8 mouse cellular contexts compared by ENCODE assay signal in genomic region chr4:34551098-34551809, GRCm38 (mm10). TPM values are rescaled to one million over a fixed set of nuclear protein-coding genes. Genes with fewer than 3 reads are reported as not detected.
DNase-seq lines count a peak whose midpoint lies in the region; ATAC-seq and TF ChIP-seq lines count a peak whose summit lies in the region.

No protein-coding gene starts in this region.

- H3K4me3 ChIP-seq in cerebellum, adult 2 months (replicated peaks; ENCODE audit: insufficient read depth, low read depth, low read length), result peak overlapping the region; percentile 96
- peak overlapping the region; percentile 100 for H3K4me3 ChIP-seq in forebrain, embryonic 16.5 days (replicated peaks; ENCODE audit: low read length)
- peak overlapping the region; percentile 98 for H3K4me3 ChIP-seq in megakaryocyte, embryonic 14.5 days (replicated peaks)

- H3K4me2 ChIP-seq in forebrain, embryonic 16.5 days (ENCODE audit: low read length), result peak overlapping the region; percentile 82

- no peaks in the 10 kb centered on the region for H3K36me3 ChIP-seq in forebrain, embryonic 16.5 days (ENCODE audit: control insufficient read depth, insufficient read depth)
- H3K36me3 ChIP-seq in megakaryocyte, embryonic 14.5 days (replicated peaks; ENCODE audit: low read length), result peaks cover 20% of the 10 kb centered on the region

- peak overlapping the region; percentile 99 for H3K9ac ChIP-seq in forebrain, embryonic 16.5 days (replicated peaks; ENCODE audit: low read depth, low read length)

- WGBS in cerebellum, adult 2 months, result 1% methylated on average over 48 of the region's 50 CpGs
- 0% methylated on average over 44 of the region's 50 CpGs for WGBS in forebrain, embryonic 16.5 days

- peak; percentile 12 to 37 for DNase-seq in layer of hippocampus, adult 18-20 months (ENCODE audit: low spot score in 2 of 2)
- no peak for DNase-seq in layer of hippocampus, adult 11-12 months (ENCODE audit: low spot score)
- DNase-seq in cerebellum, adult 2 months, result peak; percentile 43 to 58
- DNase-seq in layer of hippocampus, postnatal 25 days (ENCODE audit: extremely low spot score in 1 of 2, low spot score in 1 of 2), result peak; percentile 9 to 25
- peak; percentile 31 for DNase-seq in spleen, adult 12 weeks (ENCODE audit: low spot score)

- no peak for TF ChIP-seq CTCF in cerebellum, adult 2 months (IDR thresholded peaks at IDR 0.05; ENCODE audit: borderline replicate concordance, insufficient read depth, low read depth, low read length)

- peaks cover 8% of the 10 kb centered on the region; the same call in 1 of the 2 replicates for H3K4me1 ChIP-seq in cerebellum, adult 2 months (ENCODE audit: control insufficient read depth, insufficient read depth, low read length)
- peaks cover 23% of the 10 kb centered on the region for H3K4me1 ChIP-seq in forebrain, embryonic 16.5 days (replicated peaks; ENCODE audit: control insufficient read depth, insufficient read depth, low read length)
- peaks cover 27% of the 10 kb centered on the region for H3K4me1 ChIP-seq in megakaryocyte, embryonic 14.5 days

- no peaks in the 10 kb centered on the region for H3K27me3 ChIP-seq in cerebellum, adult 2 months (ENCODE audit: control insufficient read depth, insufficient read depth, low read length)
- H3K27me3 ChIP-seq in forebrain, embryonic 16.5 days (replicated peaks; ENCODE audit: control insufficient read depth, insufficient read depth, low read length), result no peaks in the 10 kb centered on the region
- H3K27me3 ChIP-seq in megakaryocyte, embryonic 14.5 days (replicated peaks), result no peaks in the 10 kb centered on the region

- no peaks in the 10 kb centered on the region for H3K9me3 ChIP-seq in forebrain, embryonic 16.5 days (ENCODE audit: control insufficient read depth, low read length)
- 0 out of 2 replicates have a peak, but pooled peaks cover 2% of the 10 kb centered on the region for H3K9me3 ChIP-seq in megakaryocyte, embryonic 14.5 days

- peak overlapping the region; percentile 98 for H3K27ac ChIP-seq in cerebellum, adult 2 months (ENCODE audit: insufficient read depth, low read length)
- H3K27ac ChIP-seq in forebrain, embryonic 16.5 days (ENCODE audit: low read length), result peak overlapping the region; percentile 94

- no peak for TF ChIP-seq POLR2A in cerebellum, adult 2 months (IDR thresholded peaks at IDR 0.05; ENCODE audit: borderline replicate concordance, insufficient read depth, low read length)

- peak; percentile 15 for ATAC-seq in forebrain, embryonic 16.5 days
- peak; percentile 75 for ATAC-seq in hematopoietic stem cell, adult 5-6 weeks (replicated peaks in 1 of 2; ENCODE audit: insufficient read depth in 1 of 2, low FRiP score in 2 of 2, low TSS enrichment in 1 of 2, low read depth in 1 of 2, poor library complexity in 2 of 2, severe bottlenecking in 2 of 2)

RNA-seq across cellular contexts. Expression of gene Akirin2, which starts 0.5 kb away (rescaled TPM):
- 100 to 1,000 TPM; 101 to 103 TPM for total RNA-seq in layer of hippocampus, adult 18-20 months (2021)
- 67.1 and 72.2 TPM in 2 replicates for polyA plus RNA-seq in cerebellum, adult 2 months (2012; rRNA removed)
- polyA plus RNA-seq in forebrain, embryonic 16.5 days (2015; fragmentation: Nextera tagmentation; extraction: Ambion mirVana), result 79.4 and 93.1 TPM in 2 replicates
- 55.5 and 66.7 TPM in 2 replicates for total RNA-seq in hematopoietic stem cell, adult 5-6 weeks (2017)
- total RNA-seq in layer of hippocampus, postnatal 25 days (2021), result 10 to 100 TPM; 94.3 to 99.4 TPM
- 69.1 and 145 TPM in 2 replicates for polyA plus RNA-seq in megakaryocyte, embryonic 14.5 days (2012; ENCODE audit: insufficient read depth, low replicate concordance)
